Mouse (Mus musculus): ENCODE results near the gene Dnmt3c. TPM values are rescaled to one million over a fixed set of nuclear protein-coding genes. Genes with fewer than 3 reads are reported as not detected.
"Not testable (repeated sequence)": the region's sequence is repeated elsewhere in the genome, so short reads cannot be mapped to it uniquely, and the experiment has no call there.

Dnmt3c gene
- polyA plus RNA-seq (2015; fragmentation: Nextera tagmentation; extraction: Ambion mirVana): 0.09 and 0.12 TPM in 2 replicates

DNA sequence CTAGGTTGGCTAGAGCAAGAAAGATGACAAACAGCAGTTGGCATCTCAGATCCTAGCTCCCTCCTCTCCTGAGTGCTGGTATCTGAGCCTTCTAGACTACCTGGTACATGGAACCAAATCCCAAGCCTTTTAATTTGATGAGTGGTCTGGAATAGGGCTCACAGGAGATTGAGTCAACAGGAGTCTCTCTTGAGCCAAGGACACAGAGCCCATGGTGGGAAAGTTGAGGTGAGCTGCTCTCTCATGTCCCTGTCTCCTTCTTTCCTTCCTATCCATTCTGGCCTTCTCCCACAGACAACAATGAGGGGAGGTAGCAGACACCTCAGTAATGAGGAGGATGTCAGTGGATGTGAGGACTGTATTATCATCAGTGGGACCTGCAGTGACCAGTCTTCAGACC is at the start of gene Dnmt3c:
Gene Dnmt3c (plus strand): TSS at position 301 of the 400 bp plus-strand sequence.
- Histone ChIP-seq H3K4me1 (no peaks in the 10 kb centered on the region), H3K27me3 (replicated peaks) (no peaks in the 10 kb centered on the region), H3K27ac (replicated peaks) (no peak within 1 kb of the TSS), H3K4me2 (no peak within 1 kb of the TSS), H3K9me3 (replicated peaks) (no peaks in the 10 kb centered on the region), H3K4me3 (replicated peaks) (no peak within 1 kb of the TSS), H3K9ac (replicated peaks) (no peak within 1 kb of the TSS), H3K36me3 (no peaks in the 10 kb centered on the region)
- no peak for ATAC-seq (ENCODE audit: low FRiP score)

DNA sequence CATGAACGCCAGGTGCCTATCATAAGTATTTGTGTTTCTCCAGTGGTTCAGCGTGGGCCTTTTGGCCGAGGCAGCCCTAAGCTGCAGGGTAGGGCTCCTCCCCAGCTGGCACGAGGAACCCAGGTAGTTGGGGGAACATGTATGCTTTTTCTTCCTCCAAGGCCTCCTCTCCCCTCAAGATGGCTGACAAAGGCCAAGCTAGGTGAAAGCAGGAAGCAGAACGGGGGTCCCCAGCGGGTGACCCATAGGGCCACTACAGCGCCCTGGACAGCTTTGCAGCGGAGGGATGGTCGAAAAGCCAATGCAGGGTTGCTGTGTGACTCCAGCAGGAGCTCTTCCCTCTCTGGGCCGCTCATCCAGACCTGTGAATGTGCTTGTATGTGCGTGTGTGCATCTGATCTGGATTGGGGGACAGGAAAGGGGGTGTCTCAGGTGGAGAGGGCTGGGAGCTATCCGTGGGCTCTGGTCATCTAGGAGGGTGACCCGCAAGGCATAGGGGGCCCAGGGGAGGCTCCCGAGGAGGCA is 47.6 kb upstream of the Dnmt3c start:
- H3K27ac ChIP-seq (replicated peaks): 0 out of 2 replicates have a peak overlapping the region, but pooled peaks have one; percentile 38
- H3K27me3 ChIP-seq (replicated peaks): peaks cover 9% of the 10 kb centered on the region; the same call in 1 of the 2 replicates
- 24% methylated on average over 13 of the region's 14 CpGs for WGBS
- H3K4me2 ChIP-seq: peak overlapping the region; percentile 95
- no peaks in the 10 kb centered on the region for H3K36me3 ChIP-seq
- H3K9me3 ChIP-seq (replicated peaks): no peaks in the 10 kb centered on the region
- H3K4me3 ChIP-seq (replicated peaks): peak overlapping the region; percentile 79
- ATAC-seq (ENCODE audit: low FRiP score): peak; percentile 53
- peaks cover 16% of the 10 kb centered on the region for H3K4me1 ChIP-seq
- peak overlapping the region; percentile 68 for H3K9ac ChIP-seq (replicated peaks)

- ATAC-seq (ENCODE audit: low FRiP score): peak; percentile 87
- Histone ChIP-seq H3K9ac (replicated peaks) (peak within 1 kb of the TSS; percentile 68), H3K9me3 (replicated peaks) (no peaks in the 10 kb centered on the region), H3K27me3 (replicated peaks) (peaks cover 9% of the 10 kb centered on the region; the same call in 1 of the 2 replicates), H3K4me2 (peak within 1 kb of the TSS; percentile 95), H3K36me3 (no peaks in the 10 kb centered on the region), H3K4me3 (replicated peaks) (peak within 1 kb of the TSS; percentile 79), H3K4me1 (peaks cover 16% of the 10 kb centered on the region), H3K27ac (replicated peaks) (peak within 1 kb of the TSS; percentile 38; the same call in 1 of the 2 replicates)
- WGBS: under 1% methylated on average over 65 of the region's 93 CpGs
These were observed 47.0 kb upstream of the Dnmt3c start, which contains the start of gene Dnmt3b for GRCm38 (mm10) chr2:153649298-153650013. Gene Dnmt3b (plus strand): TSS chr2:153649450.

GRCm38 (mm10) chr2:153650014-153650687 is 46.3 kb upstream of the Dnmt3c start:
- Histone ChIP-seq H3K4me3 (replicated peaks) (peak overlapping the region; percentile 79), H3K9me3 (replicated peaks) (no peaks in the 10 kb centered on the region), H3K27me3 (replicated peaks) (peaks cover 9% of the 10 kb centered on the region; the same call in 1 of the 2 replicates), H3K4me1 (peaks cover 16% of the 10 kb centered on the region), H3K4me2 (peak overlapping the region; percentile 95), H3K9ac (replicated peaks) (peak overlapping the region; percentile 68), H3K36me3 (no peaks in the 10 kb centered on the region), H3K27ac (replicated peaks) (no peak overlapping the region)
- WGBS: 2% methylated on average over 28 of the region's 28 CpGs
- peak; percentile 26 for ATAC-seq (ENCODE audit: low FRiP score)

GRCm38 (mm10) chr2:153651681-153652080 is 44.8 kb upstream of the Dnmt3c start:
- Histone ChIP-seq H3K9ac (replicated peaks) (no peak overlapping the region), H3K36me3 (no peaks in the 10 kb centered on the region), H3K27ac (replicated peaks) (no peak overlapping the region), H3K4me3 (replicated peaks) (no peak overlapping the region), H3K9me3 (replicated peaks) (no peaks in the 10 kb centered on the region), H3K4me1 (peaks cover 16% of the 10 kb centered on the region), H3K4me2 (no peak overlapping the region), H3K27me3 (replicated peaks) (peaks cover 9% of the 10 kb centered on the region; the same call in 1 of the 2 replicates)
- WGBS: 42% methylated on average over 3 of the region's 3 CpGs
- ATAC-seq (ENCODE audit: low FRiP score): no peak

GRCm38 (mm10) chr2:153657659-153658058 is 38.8 kb upstream of the Dnmt3c start:
- H3K4me2 ChIP-seq; H3K36me3 ChIP-seq; ATAC-seq (ENCODE audit: low FRiP score); H3K4me1 ChIP-seq; H3K27ac ChIP-seq (replicated peaks); H3K27me3 ChIP-seq (replicated peaks); H3K9ac ChIP-seq (replicated peaks); H3K4me3 ChIP-seq (replicated peaks); H3K9me3 ChIP-seq (replicated peaks): not testable (repeated sequence)
- 86% methylated on average over 8 of the region's 8 CpGs for WGBS

DNA sequence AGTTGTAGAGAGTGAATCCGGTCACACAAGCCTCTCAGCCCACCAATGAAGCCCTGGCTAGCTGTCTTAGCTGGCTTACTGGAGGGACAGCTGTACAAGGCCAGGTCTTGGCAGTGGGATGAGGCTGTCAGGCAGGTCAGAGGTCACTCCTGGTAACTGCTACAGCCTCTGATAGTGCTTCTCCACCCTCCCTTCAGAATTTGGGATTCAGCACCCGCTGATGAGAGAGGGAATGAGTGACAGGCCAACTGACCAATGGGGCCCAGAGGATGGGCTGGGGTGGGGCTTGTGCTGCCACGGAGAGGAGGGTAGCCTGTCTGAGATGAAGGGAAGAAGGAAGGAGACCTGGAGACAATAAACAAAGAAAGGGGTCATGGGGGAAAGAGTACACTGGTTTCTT is 35.8 kb upstream of the Dnmt3c start:
- no peaks in the 10 kb centered on the region for H3K4me1 ChIP-seq
- H3K27me3 ChIP-seq (replicated peaks): no peaks in the 10 kb centered on the region
- no peak overlapping the region for H3K4me2 ChIP-seq
- no peak overlapping the region for H3K4me3 ChIP-seq (replicated peaks)
- no peaks in the 10 kb centered on the region for H3K36me3 ChIP-seq
- ATAC-seq (ENCODE audit: low FRiP score): no peak
- no peak overlapping the region for H3K9ac ChIP-seq (replicated peaks)
- H3K9me3 ChIP-seq (replicated peaks): no peaks in the 10 kb centered on the region
- 50% methylated on average over 3 of the region's 3 CpGs for WGBS
- H3K27ac ChIP-seq (replicated peaks): no peak overlapping the region

GRCm38 (mm10) chr2:153665401-153665800 is 31.1 kb upstream of the Dnmt3c start:
- Histone ChIP-seq H3K4me2 (no peak overlapping the region), H3K4me1 (no peaks in the 10 kb centered on the region), H3K27ac (replicated peaks) (no peak overlapping the region), H3K27me3 (replicated peaks) (no peaks in the 10 kb centered on the region), H3K4me3 (replicated peaks) (no peak overlapping the region), H3K36me3 (no peaks in the 10 kb centered on the region), H3K9me3 (replicated peaks) (no peaks in the 10 kb centered on the region), H3K9ac (replicated peaks) (no peak overlapping the region)
- 93% methylated on average over 7 of the region's 7 CpGs for WGBS
- ATAC-seq (ENCODE audit: low FRiP score): no peak

GRCm38 (mm10) chr2:153668754-153669376 is 27.6 kb upstream of the Dnmt3c start:
- Histone ChIP-seq H3K9me3 (replicated peaks) (no peaks in the 10 kb centered on the region), H3K27me3 (replicated peaks) (no peaks in the 10 kb centered on the region), H3K4me2 (no peak overlapping the region), H3K9ac (replicated peaks) (no peak overlapping the region), H3K36me3 (no peaks in the 10 kb centered on the region), H3K4me1 (no peaks in the 10 kb centered on the region), H3K4me3 (replicated peaks) (no peak overlapping the region), H3K27ac (replicated peaks) (no peak overlapping the region)
- WGBS: 59% methylated on average over 7 of the region's 7 CpGs
- peak; percentile 75; the same call in 1 of the 2 replicates for ATAC-seq (ENCODE audit: low FRiP score)

DNA sequence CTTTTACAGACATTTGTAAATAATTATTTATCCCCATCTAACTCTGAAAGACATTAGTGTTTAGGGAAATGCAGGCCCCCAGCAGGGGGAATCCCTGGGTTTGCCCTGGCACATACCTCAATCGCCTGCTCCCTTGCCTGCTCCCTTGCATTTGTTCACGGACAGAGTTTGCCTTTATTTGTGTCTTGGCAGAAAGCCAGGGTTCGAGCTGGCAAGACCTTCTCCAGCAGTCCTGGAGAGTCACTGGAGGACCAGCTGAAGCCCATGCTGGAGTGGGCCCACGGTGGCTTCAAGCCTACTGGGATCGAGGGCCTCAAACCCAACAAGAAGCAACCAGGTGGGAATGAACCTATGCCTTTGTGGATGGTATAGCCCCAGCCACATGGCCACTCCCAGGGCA is 26.3 kb upstream of the Dnmt3c start:
- Histone ChIP-seq H3K9me3 (replicated peaks) (no peaks in the 10 kb centered on the region), H3K4me1 (no peaks in the 10 kb centered on the region), H3K4me2 (no peak overlapping the region), H3K4me3 (replicated peaks) (no peak overlapping the region), H3K36me3 (no peaks in the 10 kb centered on the region), H3K9ac (replicated peaks) (no peak overlapping the region), H3K27ac (replicated peaks) (no peak overlapping the region), H3K27me3 (replicated peaks) (no peaks in the 10 kb centered on the region)
- WGBS: 53% methylated on average over 5 of the region's 5 CpGs
- ATAC-seq (ENCODE audit: low FRiP score): no peak

- WGBS: 92% methylated on average over 2 of the region's 2 CpGs
- Histone ChIP-seq H3K4me2 (no peak overlapping the region), H3K27me3 (replicated peaks) (no peaks in the 10 kb centered on the region), H3K4me1 (no peaks in the 10 kb centered on the region), H3K9ac (replicated peaks) (no peak overlapping the region), H3K9me3 (replicated peaks) (no peaks in the 10 kb centered on the region), H3K4me3 (replicated peaks) (no peak overlapping the region), H3K27ac (replicated peaks) (no peak overlapping the region), H3K36me3 (no peaks in the 10 kb centered on the region)
- no peak for ATAC-seq (ENCODE audit: low FRiP score)
These were observed 23.8 kb upstream of the Dnmt3c start for GRCm38 (mm10) chr2:153672619-153673018.

Data from neural tube, embryonic 15.5 days (tissue).